Mouse (Mus musculus) limb, embryonic 12.5 days (tissue): ENCODE data around the gene Capzb. TPM values are rescaled to one million over a fixed set of nuclear protein-coding genes. Genes with fewer than 3 reads are reported as not detected.

ENCODE experiments used
- ATAC-seq: fragments of 200-750 bp; cut with Nextera tagmentation; 2 replicates; pipeline ENCODE4 v1.8.0; 2017; ENCODE audit warnings: low read depth, moderate TSS enrichment; ENCODE audit not compliant: insufficient number of reproducible peaks, insufficient read depth, low FRiP score, low TSS enrichment
- H3K27ac ChIP-seq: fragments of 300-500 bp; sonication (generic); 2 replicates; pipeline ENCODE4 v1.5.1; 2016; ENCODE audit warnings: mild to moderate bottlenecking, moderate library complexity
- H3K27me3 ChIP-seq: fragments of 300-500 bp; sonication (generic); 2 replicates; pipeline ENCODE4 v1.6.1; 2016; ENCODE audit warnings: mild to moderate bottlenecking, moderate library complexity
- H3K36me3 ChIP-seq: fragments of 300-500 bp; sonication (generic); 2 replicates; pipeline ENCODE4 v1.6.1; 2016; ENCODE audit warnings: mild to moderate bottlenecking, moderate library complexity
- H3K4me1 ChIP-seq: fragments of 300-500 bp; sonication (generic); replicated peaks from 2 replicates; pipeline ENCODE4 v1.6.1; 2016
- H3K4me2 ChIP-seq: fragments of 300-500 bp; sonication (generic); 2 replicates; pipeline ENCODE4 v1.6.1; 2016; ENCODE audit warnings: mild to moderate bottlenecking, moderate library complexity
- H3K4me3 ChIP-seq: fragments of 300-500 bp; sonication (generic); replicated peaks from 2 replicates; pipeline ENCODE4 v1.5.1; 2016; ENCODE audit warnings: mild to moderate bottlenecking
- H3K9ac ChIP-seq: fragments of 300-500 bp; sonication (generic); replicated peaks from 2 replicates; pipeline ENCODE4 v1.6.1; 2016; ENCODE audit warnings: mild to moderate bottlenecking, moderate library complexity
- H3K9me3 ChIP-seq: fragments of 300-500 bp; sonication (generic); 2 replicates; pipeline ENCODE4 v1.6.1; 2016; ENCODE audit warnings: mild to moderate bottlenecking, moderate library complexity
- WGBS: fragments of 180-500 bp; shearing (Covaris S2); methylation state at CpG from one replicate; pipeline ENCODE4 v1.1.7; 2016; 5-methylcytosine and 5-hydroxymethylcytosine counted together
- polyA plus RNA-seq: library from polyadenylated mRNA; unstranded; fragments of >200 nt; fragmentation: Nextera tagmentation; extraction: Ambion mirVana; gene quantifications from 2 replicates; pipeline ENCODE4 v1.2.1, GENCODE M21; 2016

Gene Capzb
- polyA plus RNA-seq, 1 experiment from 2014 or later = 390 TPM

- Histone ChIP-seq H3K9ac (no peak overlapping the region), H3K27ac (no peak overlapping the region), H3K36me3 (peaks cover 19% of the 10 kb centered on the region), H3K9me3 (no peaks in the 10 kb centered on the region), H3K4me3 (no peak overlapping the region), H3K4me1 (peaks cover 81% of the 10 kb centered on the region), H3K27me3 (no peaks in the 10 kb centered on the region), H3K4me2 (no peak overlapping the region)
- ATAC-seq = no peak
- WGBS = 76% methylated on average over 17 of the region's 17 CpGs
Observed at GRCm38 (mm10) chr4:139211975-139212831, 19.5 kb downstream of the Capzb start.

DNA sequence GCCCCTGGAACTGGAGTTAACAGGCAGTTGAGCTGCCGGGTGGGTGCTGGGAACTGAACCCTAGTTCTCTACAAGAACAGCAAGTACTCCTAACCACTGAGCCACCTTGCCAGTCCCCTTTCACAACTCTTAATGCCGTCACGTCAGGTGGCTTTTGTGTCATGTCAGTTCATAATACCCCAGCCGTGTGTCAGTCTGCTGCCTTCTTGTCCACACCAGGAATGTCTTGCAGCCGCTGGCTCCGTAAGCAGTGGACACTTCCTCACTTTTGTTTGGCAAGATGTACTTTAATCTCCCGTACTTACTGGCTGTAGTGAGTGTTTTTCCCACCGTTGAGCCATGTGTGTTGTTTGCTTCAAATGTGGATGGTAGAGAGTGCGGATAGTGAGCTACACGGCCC lies 20.4 kb downstream of the Capzb start:
- 0 out of 2 replicates have a peak overlapping the region, but pooled peaks have one; percentile 31 for H3K27ac ChIP-seq
- no peaks in the 10 kb centered on the region for H3K27me3 ChIP-seq
- H3K36me3 ChIP-seq = peaks cover 22% of the 10 kb centered on the region
- no peak overlapping the region for H3K4me2 ChIP-seq
- H3K4me3 ChIP-seq = no peak overlapping the region
- ATAC-seq = no peak
- peaks cover 80% of the 10 kb centered on the region for H3K4me1 ChIP-seq
- H3K9ac ChIP-seq = no peak overlapping the region
- 88% methylated on average over 10 of the region's 10 CpGs for WGBS
- H3K9me3 ChIP-seq = no peaks in the 10 kb centered on the region

DNA sequence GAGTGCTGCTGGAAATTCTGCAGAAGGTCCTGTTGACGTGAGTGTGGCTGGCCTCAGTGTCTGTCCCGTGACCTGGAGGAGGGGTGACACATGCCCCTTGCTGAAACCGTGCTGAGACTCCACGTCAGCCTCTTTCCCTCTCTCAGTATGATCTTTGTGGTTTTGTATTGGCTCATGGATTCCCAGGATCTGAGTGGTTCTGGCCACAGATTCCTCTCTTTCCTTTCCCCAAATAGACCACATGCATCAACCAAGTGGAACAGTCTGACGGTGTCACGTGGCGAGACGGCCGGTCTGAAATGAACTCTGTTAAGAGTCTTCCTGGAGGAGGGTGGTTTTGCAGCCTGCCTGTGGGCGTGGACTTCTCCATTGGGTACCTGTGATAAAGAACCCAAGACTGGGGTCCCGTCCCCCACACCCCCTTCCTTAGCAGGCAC lies 21.3 kb downstream of the Capzb start:
- Histone ChIP-seq H3K4me2 (no peak overlapping the region), H3K27ac (peak overlapping the region; percentile 31; the same call in 1 of the 2 replicates), H3K9me3 (no peaks in the 10 kb centered on the region), H3K4me3 (no peak overlapping the region), H3K4me1 (peaks cover 77% of the 10 kb centered on the region), H3K27me3 (no peaks in the 10 kb centered on the region), H3K36me3 (peaks cover 22% of the 10 kb centered on the region), H3K9ac (no peak overlapping the region)
- WGBS = 69% methylated on average over 11 of the region's 11 CpGs
- ATAC-seq = no peak

DNA sequence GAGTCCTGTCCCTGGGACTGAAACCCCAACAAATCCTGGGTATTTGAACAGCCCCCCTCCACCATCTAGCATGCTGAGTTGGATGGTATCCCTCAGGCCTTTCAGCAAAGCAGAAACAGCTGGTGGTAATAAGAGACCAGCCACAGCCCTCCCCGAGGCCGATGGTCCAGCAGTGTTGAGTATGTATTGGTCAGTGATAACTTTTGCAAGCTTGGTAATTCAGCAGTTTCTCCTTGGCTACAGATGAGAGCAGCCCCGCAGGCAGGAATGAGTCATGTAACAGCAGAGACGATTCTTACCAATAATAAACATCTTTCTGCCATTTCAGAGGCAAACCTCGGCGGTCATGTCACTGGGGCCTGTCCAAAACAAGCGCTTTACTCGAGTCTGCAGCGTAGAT lies 23.9 kb downstream of the Capzb start:
- Histone ChIP-seq H3K4me1 (peaks cover 77% of the 10 kb centered on the region), H3K9me3 (no peaks in the 10 kb centered on the region), H3K27ac (peak overlapping the region; percentile 77), H3K4me3 (no peak overlapping the region), H3K36me3 (peaks cover 18% of the 10 kb centered on the region), H3K4me2 (no peak overlapping the region), H3K27me3 (no peaks in the 10 kb centered on the region), H3K9ac (no peak overlapping the region)
- peak; percentile 39; the same call in 1 of the 2 replicates for ATAC-seq
- 51% methylated on average over 9 of the region's 9 CpGs for WGBS

DNA sequence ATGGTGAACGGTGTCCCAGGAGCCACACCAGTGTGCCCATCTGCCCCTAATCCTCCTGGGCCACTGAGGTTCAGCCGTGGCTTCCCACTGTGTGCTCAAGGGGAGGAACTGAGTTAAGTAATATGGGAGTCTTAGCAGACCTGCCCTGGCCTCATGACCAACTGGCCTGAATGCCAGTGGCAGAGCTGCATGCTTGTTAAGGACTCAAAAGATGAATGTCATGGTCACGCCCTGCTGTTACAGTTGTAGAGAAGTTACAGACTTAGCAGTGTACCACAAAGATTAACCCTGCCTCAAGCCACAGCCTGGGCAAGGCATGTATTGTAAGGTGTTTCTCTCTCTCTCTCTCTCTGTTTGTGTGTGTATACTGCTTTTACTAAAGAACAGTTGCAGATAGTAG lies 25.8 kb downstream of the Capzb start:
- peaks cover 59% of the 10 kb centered on the region for H3K4me1 ChIP-seq
- no peak overlapping the region for H3K4me3 ChIP-seq
- WGBS = 79% methylated on average over 3 of the region's 3 CpGs
- no peak overlapping the region for H3K9ac ChIP-seq
- H3K27me3 ChIP-seq = no peaks in the 10 kb centered on the region
- H3K36me3 ChIP-seq = peaks cover 9% of the 10 kb centered on the region
- no peaks in the 10 kb centered on the region for H3K9me3 ChIP-seq
- H3K27ac ChIP-seq = no peak overlapping the region
- no peak for ATAC-seq
- no peak overlapping the region for H3K4me2 ChIP-seq

GRCm38 (mm10) chr4:139219656-139220055 lies 27.0 kb downstream of the Capzb start:
- H3K9me3 ChIP-seq = no peaks in the 10 kb centered on the region
- no peak overlapping the region for H3K4me2 ChIP-seq
- ATAC-seq = no peak
- peaks cover 52% of the 10 kb centered on the region for H3K4me1 ChIP-seq
- no peak overlapping the region for H3K4me3 ChIP-seq
- peaks cover 11% of the 10 kb centered on the region for H3K36me3 ChIP-seq
- H3K9ac ChIP-seq = no peak overlapping the region
- WGBS = 16% methylated on average over 4 of the region's 4 CpGs
- H3K27me3 ChIP-seq = no peaks in the 10 kb centered on the region
- H3K27ac ChIP-seq = no peak overlapping the region

DNA sequence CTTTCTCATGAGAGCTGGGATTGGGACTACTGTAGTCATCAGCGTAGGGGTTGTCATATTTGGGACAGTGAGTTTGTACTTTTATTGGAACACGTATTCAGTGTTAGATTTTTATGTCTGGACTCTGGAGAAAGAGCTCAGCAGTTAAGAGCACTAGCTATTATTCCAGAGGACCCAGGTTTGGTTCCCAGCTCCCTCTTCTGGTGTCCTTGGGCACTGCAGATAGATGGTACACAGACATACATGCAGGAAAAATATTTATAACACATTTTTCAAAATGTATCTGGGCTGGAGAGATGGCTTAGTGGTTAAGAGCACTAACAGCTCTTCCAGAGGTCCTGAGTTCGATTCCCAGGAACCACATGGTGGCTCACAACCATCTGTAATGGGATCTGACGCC lies 28.3 kb downstream of the Capzb start:
- Histone ChIP-seq H3K9me3 (no peaks in the 10 kb centered on the region), H3K27me3 (no peaks in the 10 kb centered on the region), H3K36me3 (peaks cover 18% of the 10 kb centered on the region), H3K27ac (no peak overlapping the region), H3K4me2 (no peak overlapping the region), H3K9ac (no peak overlapping the region), H3K4me3 (no peak overlapping the region), H3K4me1 (peaks cover 42% of the 10 kb centered on the region)
- ATAC-seq = no peak
- 92% methylated on average over 4 of the region's 4 CpGs for WGBS

DNA sequence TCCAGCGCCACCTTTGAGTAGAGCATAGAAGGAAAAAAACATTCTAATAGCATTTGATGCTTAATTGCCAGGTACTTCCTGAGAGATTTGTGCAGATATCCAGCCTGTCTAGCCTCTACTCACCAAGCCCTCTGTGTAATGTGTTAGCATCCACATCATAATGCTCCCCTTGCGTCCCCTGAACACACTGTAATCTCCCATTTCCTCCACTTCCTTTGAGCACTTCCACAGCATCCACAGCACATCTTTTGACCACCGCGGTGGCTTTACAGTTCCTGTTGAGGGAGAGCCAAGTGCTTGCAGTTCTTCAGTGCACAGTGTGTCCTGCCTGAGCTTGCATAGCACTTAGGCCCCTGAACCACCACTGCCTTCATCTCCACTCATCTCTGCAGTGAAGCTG lies 29.1 kb downstream of the Capzb start:
- H3K4me1 ChIP-seq = peaks cover 42% of the 10 kb centered on the region
- no peak overlapping the region for H3K4me2 ChIP-seq
- no peaks in the 10 kb centered on the region for H3K27me3 ChIP-seq
- H3K36me3 ChIP-seq = peaks cover 24% of the 10 kb centered on the region
- H3K27ac ChIP-seq = no peak overlapping the region
- no peaks in the 10 kb centered on the region for H3K9me3 ChIP-seq
- no peak overlapping the region for H3K4me3 ChIP-seq
- no peak overlapping the region for H3K9ac ChIP-seq
- no peak for ATAC-seq
- 77% methylated on average over 4 of the region's 4 CpGs for WGBS

DNA sequence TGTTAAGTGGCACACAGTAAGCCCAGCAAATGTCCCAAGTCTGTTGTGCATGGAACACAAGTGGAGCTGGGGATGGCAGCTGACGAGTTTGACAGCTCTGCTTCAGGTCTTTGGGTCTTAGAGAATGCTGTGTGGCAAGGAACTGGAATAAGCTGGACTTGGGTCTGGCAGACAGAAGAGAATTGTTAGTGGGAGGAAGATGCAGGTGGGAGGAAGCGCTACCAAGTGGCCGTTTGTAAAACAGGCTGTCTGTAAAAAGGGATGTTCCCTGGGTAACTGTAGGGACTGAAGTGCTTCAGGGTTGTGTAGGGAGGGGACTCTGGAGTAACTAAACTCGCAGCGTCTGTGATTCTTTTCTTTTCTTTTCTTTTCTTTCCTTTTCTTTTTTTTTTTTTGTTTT lies 32.4 kb downstream of the Capzb start:
- Histone ChIP-seq H3K27me3 (no peaks in the 10 kb centered on the region), H3K9me3 (no peaks in the 10 kb centered on the region), H3K27ac (no peak overlapping the region), H3K4me2 (no peak overlapping the region), H3K4me3 (no peak overlapping the region), H3K36me3 (peaks cover 26% of the 10 kb centered on the region), H3K9ac (no peak overlapping the region), H3K4me1 (peaks cover 43% of the 10 kb centered on the region)
- ATAC-seq = no peak
- 76% methylated on average over 5 of the region's 5 CpGs for WGBS

DNA sequence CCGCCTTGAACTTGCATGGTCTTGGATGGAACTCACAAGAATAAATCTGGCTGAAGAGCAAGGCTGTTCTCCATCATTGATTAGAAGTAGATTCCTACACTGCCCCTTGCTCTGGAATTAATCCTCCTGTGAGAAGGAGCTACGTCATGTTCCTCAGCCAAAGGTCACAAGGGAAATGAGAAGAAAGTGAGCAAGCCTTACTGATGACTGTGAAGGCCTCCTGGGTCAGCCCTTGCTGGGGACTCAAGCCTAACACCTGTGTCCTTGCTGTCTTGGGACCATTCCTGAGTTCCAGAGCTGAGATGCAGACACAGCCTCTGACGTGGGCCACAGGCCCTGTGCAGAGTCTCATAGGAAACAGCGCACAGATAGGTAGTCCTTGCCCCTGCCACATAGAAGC lies 33.2 kb downstream of the Capzb start:
- peaks cover 26% of the 10 kb centered on the region for H3K36me3 ChIP-seq
- no peak overlapping the region for H3K4me3 ChIP-seq
- H3K9ac ChIP-seq = no peak overlapping the region
- H3K27me3 ChIP-seq = no peaks in the 10 kb centered on the region
- no peak overlapping the region for H3K4me2 ChIP-seq
- no peak overlapping the region for H3K27ac ChIP-seq
- no peaks in the 10 kb centered on the region for H3K9me3 ChIP-seq
- 73% methylated on average over 4 of the region's 4 CpGs for WGBS
- ATAC-seq = no peak
- H3K4me1 ChIP-seq = peaks cover 51% of the 10 kb centered on the region

DNA sequence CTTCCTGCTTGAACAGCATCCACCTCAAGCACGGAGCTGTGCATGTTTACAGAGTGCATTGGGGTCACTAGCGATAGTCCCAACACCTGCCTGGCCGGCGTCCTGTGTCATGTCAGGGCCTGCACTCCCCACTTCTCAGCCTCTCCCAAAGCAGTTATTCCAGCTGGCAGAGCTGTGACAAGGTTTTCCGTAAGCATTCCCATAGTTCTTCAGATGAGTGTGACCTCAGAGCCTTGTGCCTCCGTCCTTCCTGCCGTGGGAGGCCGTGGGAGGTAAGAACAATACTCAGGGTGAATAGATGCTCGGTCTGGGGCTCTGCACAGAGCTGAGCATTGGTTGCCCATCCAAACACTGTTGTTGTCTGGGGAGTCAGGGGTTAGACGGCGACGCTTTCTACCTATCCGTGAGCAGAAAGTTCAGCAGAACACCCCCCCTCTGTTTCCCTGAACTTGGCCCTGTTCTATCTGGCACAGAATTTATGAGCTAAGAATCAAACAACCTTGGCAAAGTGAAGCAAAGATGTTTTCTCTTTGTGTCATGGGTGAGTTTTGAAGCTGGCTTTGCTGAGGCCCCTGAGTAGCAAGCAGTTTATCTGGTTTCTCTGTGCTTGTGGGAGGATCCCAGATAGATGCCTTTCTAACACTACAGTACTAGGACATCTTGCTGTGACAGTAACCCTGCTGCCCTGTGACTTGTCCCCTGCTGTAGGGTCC lies 34.0 kb downstream of the Capzb start:
- Histone ChIP-seq H3K36me3 (peaks cover 31% of the 10 kb centered on the region), H3K4me2 (no peak overlapping the region), H3K4me1 (peaks cover 58% of the 10 kb centered on the region), H3K4me3 (no peak overlapping the region), H3K9me3 (no peaks in the 10 kb centered on the region), H3K27ac (no peak overlapping the region), H3K27me3 (no peaks in the 10 kb centered on the region), H3K9ac (no peak overlapping the region)
- no peak for ATAC-seq
- WGBS = 81% methylated on average over 13 of the region's 13 CpGs
